Mouse (Mus musculus) testis, adult 2 months (tissue): ENCODE results near the gene Foxo4. TPM values are rescaled to one million over a fixed set of nuclear protein-coding genes. Genes with fewer than 3 reads are reported as not detected.

Experiments
- H3K27ac ChIP-seq: fragments of 200-500 bp; 2 replicates; pipeline ENCODE4 v1.5.1; 2012; ENCODE audit warnings: low read depth, low read length; ENCODE audit not compliant: control insufficient read depth, insufficient read depth
- H3K27me3 ChIP-seq: fragments of 200-500 bp; 2 replicates; pipeline ENCODE4 v1.6.1; 2012; ENCODE audit warnings: mild to moderate bottlenecking, low read length, moderate library complexity; ENCODE audit not compliant: control insufficient read depth, insufficient read depth
- H3K36me3 ChIP-seq: fragments of 200-500 bp; 2 replicates; pipeline ENCODE4 v1.6.1; 2012; ENCODE audit warnings: mild to moderate bottlenecking, low read length; ENCODE audit not compliant: control insufficient read depth, insufficient read depth
- H3K4me1 ChIP-seq: fragments of 200-500 bp; 2 replicates; pipeline ENCODE4 v1.6.1; 2012; ENCODE audit warnings: low read length; ENCODE audit not compliant: control insufficient read depth, insufficient read depth
- H3K4me3 ChIP-seq: fragments of 200-500 bp; 2 replicates; pipeline ENCODE4 v1.5.1; 2012; ENCODE audit warnings: low read depth, mild to moderate bottlenecking, low read length, moderate library complexity, mixed read lengths; ENCODE audit not compliant: control insufficient read depth
- CTCF ChIP-seq: fragments of 200-500 bp; IDR thresholded peaks from 2 replicates; pipeline ENCODE4 v1.5.1; 2012; ENCODE audit warnings: low read depth, mild to moderate bottlenecking, inconsistent platforms, low read length, moderate library complexity; ENCODE audit not compliant: control insufficient read depth, insufficient read depth, insufficient replicate concordance
- POLR2A ChIP-seq: fragments of 200-500 bp; IDR thresholded peaks from 2 replicates; pipeline ENCODE4 v1.6.1; 2012; ENCODE audit warnings: low read depth, mild to moderate bottlenecking, inconsistent platforms, low read length, moderate library complexity; ENCODE audit not compliant: control insufficient read depth
- polyA plus RNA-seq: library from polyadenylated mRNA; depleted of rRNA; stranded (reverse); fragments of >200 nt; gene quantifications from 2 replicates; pipeline ENCODE4 v1.2.3, GENCODE M21; 2012

Foxo4 gene
- polyA plus RNA-seq, 1 experiment: 7.3 TPM

DNA sequence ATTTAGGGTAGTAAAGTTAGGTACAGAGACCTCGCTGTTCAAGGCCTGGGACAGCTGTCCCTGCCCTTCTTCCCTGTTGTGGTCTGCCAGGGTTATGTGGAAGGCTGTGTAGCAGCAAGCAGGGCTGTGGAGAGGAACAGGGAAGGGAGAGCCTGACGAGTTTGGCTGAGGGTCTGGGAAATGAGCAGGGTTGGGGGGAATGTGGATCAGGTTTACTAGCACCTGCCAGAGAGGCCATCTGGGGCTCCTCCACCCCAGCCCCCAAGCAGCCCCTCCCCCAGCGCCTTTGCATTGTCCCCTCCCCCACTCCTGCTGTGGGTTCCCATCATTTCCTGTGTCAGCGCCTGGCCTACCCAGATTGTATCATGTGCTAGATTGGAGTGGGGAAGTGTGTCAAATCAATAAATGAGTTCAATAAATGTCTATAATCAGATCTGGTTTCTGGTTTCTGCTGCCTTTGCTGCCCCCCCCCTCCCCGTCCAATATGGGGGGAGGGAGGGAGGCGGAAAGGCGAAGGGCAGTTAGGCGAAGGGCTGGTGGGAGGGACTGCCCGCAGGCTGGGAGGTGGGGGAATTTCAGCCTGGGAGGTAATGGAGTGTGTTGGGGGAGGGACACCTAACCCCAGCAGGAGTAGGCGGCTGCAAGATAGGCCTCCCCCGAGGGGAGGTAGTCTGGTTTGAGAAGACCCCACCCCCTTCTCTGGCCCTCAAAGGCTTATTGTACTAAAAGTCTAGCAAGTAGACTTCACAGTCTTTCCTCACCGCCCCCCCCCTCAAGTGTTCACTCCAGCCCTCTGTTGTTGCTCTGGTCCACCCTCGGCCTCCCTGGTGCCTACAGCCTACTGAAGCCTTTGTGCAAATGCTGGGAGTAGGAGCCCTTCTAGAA, 6.4 kb downstream of the Foxo4 start:
- H3K27me3 ChIP-seq: no peaks in the 10 kb centered on the region
- no peak overlapping the region for H3K4me3 ChIP-seq
- H3K36me3 ChIP-seq: no peaks in the 10 kb centered on the region
- H3K27ac ChIP-seq: no peak overlapping the region
- H3K4me1 ChIP-seq: no peaks in the 10 kb centered on the region; the same call in 1 of the 2 replicates
- TF ChIP-seq CTCF (no peak), POLR2A (no peak)

DNA sequence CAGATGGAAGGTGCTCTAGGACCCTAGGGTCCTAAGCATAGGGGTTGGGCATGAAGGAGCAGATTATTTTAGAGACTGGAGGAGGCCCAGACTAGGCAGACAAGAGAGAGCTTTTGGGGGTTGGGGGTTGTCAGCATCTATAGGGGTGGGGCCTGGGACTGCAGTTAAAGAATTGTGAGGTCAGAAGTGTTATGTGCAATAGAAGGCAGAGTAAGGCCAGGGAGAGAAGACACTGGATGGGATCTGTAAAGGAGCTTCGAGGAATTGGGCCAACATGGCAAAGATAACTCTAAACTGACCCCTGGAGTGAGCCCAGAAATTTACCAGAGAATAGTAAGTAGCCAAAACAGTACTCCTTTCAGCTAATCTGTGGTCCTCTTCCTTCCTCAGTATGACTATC, 9.6 kb downstream of the Foxo4 start, which contains the start of gene Gm614:
Gene Gm614 (minus strand): TSS at position 101 of the 400 bp plus-strand sequence.
- peak within 1 kb of the TSS; percentile 74 for H3K27ac ChIP-seq
- peak within 1 kb of the TSS; percentile 73 for H3K4me3 ChIP-seq
- no peaks in the 10 kb centered on the region for H3K36me3 ChIP-seq
- TF ChIP-seq CTCF (no peak), POLR2A (no peak)
- H3K27me3 ChIP-seq: no peaks in the 10 kb centered on the region
- no peaks in the 10 kb centered on the region for H3K4me1 ChIP-seq

DNA sequence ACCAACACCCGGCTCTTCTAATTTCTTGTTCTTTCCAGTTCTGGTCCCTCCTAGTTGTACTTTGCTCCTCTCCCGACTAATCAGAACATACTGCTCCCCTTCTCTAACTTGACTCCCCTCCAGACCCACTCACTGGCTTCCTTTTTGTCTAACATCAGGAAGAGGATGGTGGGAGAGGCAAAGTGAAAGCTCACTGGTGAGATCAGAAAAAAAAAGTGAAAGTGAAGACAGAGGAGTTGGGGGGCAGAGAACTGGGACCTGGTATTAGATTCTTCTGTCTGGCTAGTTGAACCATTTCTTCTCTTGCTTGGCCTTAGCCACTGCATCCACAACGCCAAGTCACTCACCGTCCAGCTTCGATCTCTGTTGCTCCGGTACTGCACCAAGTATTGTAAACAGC, 12.3 kb downstream of the Foxo4 start:
- Histone ChIP-seq H3K27ac (no peak overlapping the region), H3K4me3 (no peak overlapping the region), H3K4me1 (no peaks in the 10 kb centered on the region), H3K36me3 (no peaks in the 10 kb centered on the region), H3K27me3 (no peaks in the 10 kb centered on the region)
- TF ChIP-seq CTCF: no peak
- TF ChIP-seq POLR2A: no peak

DNA sequence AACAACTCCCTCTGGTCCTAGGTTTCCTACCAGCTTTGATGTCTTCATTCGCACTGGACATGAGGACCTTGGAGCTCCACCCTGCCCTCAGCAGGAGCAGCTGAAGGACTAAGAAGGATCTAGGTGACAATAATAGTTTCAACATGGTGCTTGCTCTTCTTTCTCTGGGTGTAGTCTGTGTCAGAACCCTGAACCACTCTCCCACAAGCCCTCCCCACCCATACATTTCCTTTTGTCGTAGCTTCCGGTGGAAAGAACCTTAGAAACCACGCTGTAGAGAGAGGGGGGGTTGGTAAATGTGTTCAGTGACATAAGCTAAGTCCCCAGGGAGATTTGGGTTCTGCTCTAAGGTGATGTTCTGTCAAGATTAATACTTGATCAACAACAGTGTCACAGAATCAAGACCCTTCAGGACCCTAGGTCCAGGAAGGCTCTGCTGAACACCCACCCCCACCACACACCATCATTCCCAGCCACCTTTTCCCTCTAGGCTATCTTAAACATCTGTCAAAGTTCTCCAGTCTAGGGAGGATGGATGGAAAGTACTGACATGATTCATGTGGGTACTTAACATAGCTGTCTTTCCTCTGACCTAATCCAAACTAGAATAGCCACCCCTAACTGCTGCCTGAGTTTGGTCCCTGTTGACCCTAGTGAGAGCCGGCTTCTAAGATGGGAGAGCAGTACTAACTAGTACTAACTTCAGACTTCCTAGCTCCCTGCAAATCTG, 13.9 kb downstream of the Foxo4 start, which contains the start of gene Il2rg:
Gene Il2rg (minus strand): TSS at position 231 of the 730 bp plus-strand sequence.
- H3K36me3 ChIP-seq: no peaks in the 10 kb centered on the region
- TF ChIP-seq POLR2A: no peak
- no peak for TF ChIP-seq CTCF
- no peak within 1 kb of the TSS for H3K27ac ChIP-seq
- H3K4me3 ChIP-seq: no peak within 1 kb of the TSS
- H3K4me1 ChIP-seq: no peaks in the 10 kb centered on the region
- H3K27me3 ChIP-seq: no peaks in the 10 kb centered on the region

DNA sequence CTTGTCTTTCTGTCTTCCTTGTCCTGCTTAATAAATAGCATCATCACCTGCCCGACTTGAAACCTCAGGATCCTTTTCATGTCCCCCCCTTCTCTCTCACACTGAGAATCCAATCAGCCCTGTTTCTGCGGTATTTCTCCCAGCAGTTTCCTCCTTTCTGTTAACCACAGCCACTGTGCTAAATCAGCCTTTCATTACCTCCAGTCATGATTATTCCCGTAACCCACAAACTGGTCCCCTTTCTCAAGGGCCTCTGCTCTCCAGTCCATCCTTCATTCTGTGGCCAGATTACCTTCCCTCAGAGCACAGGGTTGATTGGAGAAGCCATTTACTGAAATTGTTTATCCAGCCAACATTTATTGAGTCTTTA, 14.4 kb downstream of the Foxo4 start, which contains the start of gene Gm20489:
Gene Gm20489 (minus strand): TSS at position 269 of the 370 bp plus-strand sequence.
- Histone ChIP-seq H3K4me1 (no peaks in the 10 kb centered on the region), H3K27ac (no peak within 1 kb of the TSS), H3K27me3 (no peaks in the 10 kb centered on the region), H3K4me3 (no peak within 1 kb of the TSS), H3K36me3 (no peaks in the 10 kb centered on the region)
- TF ChIP-seq POLR2A: no peak
- no peak for TF ChIP-seq CTCF

DNA sequence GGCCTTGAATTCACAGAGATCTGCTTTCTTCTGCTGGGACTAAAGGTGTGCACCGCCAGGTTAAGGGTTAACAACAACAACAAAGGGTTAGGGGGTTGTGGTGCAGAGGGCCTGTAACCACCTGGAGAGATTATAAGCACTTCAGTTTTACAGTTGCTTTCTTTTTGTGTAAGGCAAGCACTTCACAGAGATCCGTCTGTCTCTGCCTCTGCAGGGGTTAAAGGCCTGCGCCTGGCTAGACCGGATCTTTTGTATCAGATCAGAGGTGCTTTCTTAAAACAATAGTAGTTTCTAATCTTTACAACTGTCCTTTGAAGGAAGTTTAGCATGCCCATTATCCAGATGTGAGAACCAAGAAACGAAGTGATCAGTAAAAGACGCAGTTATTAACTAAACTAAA, 19.1 kb downstream of the Foxo4 start:
- Histone ChIP-seq H3K27me3 (no peaks in the 10 kb centered on the region), H3K27ac (peak overlapping the region; percentile 33; the same call in 1 of the 2 replicates), H3K4me1 (peaks cover 2% of the 10 kb centered on the region), H3K4me3 (peak overlapping the region; percentile 86), H3K36me3 (no peaks in the 10 kb centered on the region)
- TF ChIP-seq POLR2A (no peak), CTCF (no peak)

DNA sequence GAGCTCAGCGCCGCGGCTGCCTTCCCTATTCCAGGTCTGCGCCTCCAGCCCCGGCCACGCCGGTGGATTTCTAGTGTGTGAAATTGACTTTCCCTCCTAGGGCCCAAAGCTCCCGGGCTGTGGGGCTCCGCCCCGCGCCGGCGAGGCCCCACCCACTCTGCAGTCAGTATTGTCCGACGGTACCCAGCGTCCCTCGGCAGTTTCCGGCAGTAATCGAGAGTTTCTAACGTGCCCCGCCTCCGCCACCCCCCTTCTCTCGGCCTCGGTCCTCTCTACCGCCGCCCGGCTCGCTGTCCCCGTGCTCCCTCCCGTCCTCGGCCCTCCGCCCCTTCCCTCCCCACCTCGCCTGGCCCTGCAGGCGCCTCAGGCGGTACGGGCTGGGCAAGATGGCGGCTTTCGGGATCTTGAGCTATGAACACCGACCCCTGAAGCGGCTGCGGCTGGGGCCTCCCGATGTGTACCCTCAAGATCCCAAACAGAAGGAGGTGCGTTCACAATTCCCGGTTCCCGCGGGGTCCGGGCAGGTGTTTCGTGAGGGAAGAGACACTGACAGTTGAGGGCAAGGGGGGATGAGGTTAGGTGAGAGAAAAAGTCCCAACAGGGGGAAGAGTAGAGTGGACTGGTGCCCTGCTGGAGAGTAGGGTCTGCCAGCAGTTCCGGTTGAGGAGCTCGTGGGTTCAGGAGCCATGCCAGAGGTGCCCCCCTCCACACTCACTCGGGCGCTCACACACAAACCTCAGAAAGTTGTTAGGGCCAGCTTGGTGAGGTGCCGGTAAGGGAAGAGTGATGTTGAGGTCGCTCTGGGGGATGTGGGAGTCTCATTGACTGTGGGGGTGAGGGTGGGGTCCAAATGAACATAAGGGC, 19.8 kb downstream of the Foxo4 start, which contains the start of gene Med12:
Gene Med12 (plus strand): TSS at position 156 of the 864 bp plus-strand sequence.
- Histone ChIP-seq H3K4me1 (peaks cover 2% of the 10 kb centered on the region), H3K27ac (peak within 1 kb of the TSS; percentile 84), H3K27me3 (no peaks in the 10 kb centered on the region), H3K36me3 (no peaks in the 10 kb centered on the region), H3K4me3 (peak within 1 kb of the TSS; percentile 86)
- TF ChIP-seq CTCF (no peak), POLR2A (no peak; the same call in 1 of the 2 replicates)
